Comparison of ENCODE assay signal across 21 mouse cellular contexts in genomic region chr2:62506441-62506840, GRCm38 (mm10). TPM values are rescaled to one million over a fixed set of nuclear protein-coding genes. Genes with fewer than 3 reads are reported as not detected.
A peak's percentile ranks its signal among the peaks of the same experiment; 100 is the strongest.
DNase-seq lines count a peak whose midpoint lies in the region; TF ChIP-seq lines count a peak whose summit lies in the region.
"Had no signal": no experiment of that assay in that cellular context is flagged by ENCODE, and none has a peak within 500 bp of the region (broad histone marks: within the 10 kb centered on the region; RNA-seq: fewer than 3 reads in every experiment).

No protein-coding gene starts in this region.

- peak overlapping the region; percentile 69 for H3K27ac ChIP-seq in left cerebral cortex, adult 2 months
- H3K27ac ChIP-seq in ES-E14 (ENCODE audit: insufficient read depth, low read depth, low read length, poor library complexity, severe bottlenecking) = no peak overlapping the region
- H3K27ac ChIP-seq: embryonic facial prominence, embryonic 10.5 days; embryonic facial prominence, embryonic 12.5 days had no signal

- TF ChIP-seq CTCF in left cerebral cortex, adult 2 months (IDR thresholded peaks at IDR 0.05) = no peak

- H3K36me3 ChIP-seq in ES-E14 (ENCODE audit: control insufficient read depth, insufficient read depth, low read length, poor library complexity, severe bottlenecking) = no peaks in the 10 kb centered on the region
- H3K36me3 ChIP-seq: embryonic facial prominence, embryonic 10.5 days; embryonic facial prominence, embryonic 12.5 days had no signal

- H3K4me1 ChIP-seq in ES-E14 (ENCODE audit: control insufficient read depth in 2 of 2, insufficient read depth in 2 of 2, low read length in 2 of 2, poor library complexity in 1 of 2) = no peaks in the 10 kb centered on the region
- H3K4me1 ChIP-seq: embryonic facial prominence, embryonic 10.5 days; embryonic facial prominence, embryonic 12.5 days had no signal

- in situ Hi-C loops in ES-E14 (cut with MboI; ENCODE audit: low sequenced_read_pairs in 2 of 2, unreplicated experiment in 2 of 2) = no loop called here

- no peak for DNase-seq in left cerebral cortex, adult 2 months (ENCODE audit: extremely low spot score in 1 of 2, low spot score in 2 of 2)
- no peak for DNase-seq in left cerebral cortex, postnatal 10 days (ENCODE audit: extremely low spot score in 1 of 2, low spot score in 2 of 2)
- DNase-seq in ES-E14 (ENCODE audit: low read depth, low spot score) (peak; percentile 47), ZHBTc4 (ENCODE audit: low read depth, low spot score) (peak; percentile 62)
- DNase-seq in heart, postnatal 25 days (ENCODE audit: low spot score) = no peak
- no peak for DNase-seq in layer of hippocampus, adult 11-12 months (ENCODE audit: low spot score)
- DNase-seq: adrenal gland, adult 2 months; adrenal gland, postnatal 10 days; adrenal gland, postnatal 25 days; cerebellum, adult 11 months; cerebellum, adult 18-20 months; cerebellum, adult 8-10 months; cerebellum, adult 9-11 months; cerebellum, postnatal 14 days; cerebellum, postnatal 36 days; forebrain, postnatal 0 days had no signal

- no peaks in the 10 kb centered on the region for H3K9me3 ChIP-seq in ES-E14 (ENCODE audit: control insufficient read depth, insufficient read depth, low read depth, low read length)
- H3K9me3 ChIP-seq: embryonic facial prominence, embryonic 10.5 days; embryonic facial prominence, embryonic 12.5 days; forebrain, embryonic 13.5 days had no signal

- no peak overlapping the region for H3K9ac ChIP-seq in ES-E14 (ENCODE audit: insufficient read depth, low read depth, low read length, poor library complexity, severe bottlenecking)
- H3K9ac ChIP-seq: embryonic facial prominence, embryonic 12.5 days; forebrain, embryonic 13.5 days; forebrain, postnatal 0 days had no signal

- intact Hi-C loops in left cerebral cortex, adult 2 months (cut with DNase I) = no loop called here
- intact Hi-C loops in left cerebral cortex, postnatal 10 days (cut with DNase I) = loop anchor here (10.0 kb wide), 1 partner anchor 118 kb away; no protein-coding TSS in a partner anchor
- intact Hi-C loops in heart, postnatal 25 days (cut with DNase I) = no loop called here

- H3K4me3 ChIP-seq in left cerebral cortex, adult 2 months = no peak overlapping the region
- H3K4me3 ChIP-seq in ES-E14 (ENCODE audit: insufficient read depth in 1 of 2, low read depth in 1 of 2, low read length in 2 of 2, poor library complexity in 1 of 2, severe bottlenecking in 1 of 2) = no peak overlapping the region
- H3K4me3 ChIP-seq: embryonic facial prominence, embryonic 10.5 days; embryonic facial prominence, embryonic 12.5 days; forebrain, embryonic 13.5 days had no signal

TF ChIP-seq in ES-E14, 5 proteins besides CTCF, POLR2A, EP300 and RAD21:
- TF ChIP-seq MAFK (IDR thresholded peaks at IDR 0.05; ENCODE audit: insufficient read depth, low read depth, low read length) (no peak), CHD2 (IDR thresholded peaks at IDR 0.05; ENCODE audit: low read depth, low read length) (no peak), ZC3H11A (IDR thresholded peaks at IDR 0.05; ENCODE audit: borderline replicate concordance, low read depth, low read length) (no peak), HCFC1 (IDR thresholded peaks at IDR 0.05; ENCODE audit: borderline replicate concordance, insufficient read depth, low read length) (no peak), ZNF384 (IDR thresholded peaks at IDR 0.05; ENCODE audit: low read depth, low read length) (peak; percentile 77)
TF ChIP-seq in ES-E14: peak in this region for 1.

RNA-seq across cellular contexts. Expression of gene Gcg, which starts 23.0 kb away (rescaled TPM):
- under 1 TPM in 1 of 2 experiments, not detected in 1; 0.50 TPM for total RNA-seq in left cerebral cortex, adult 2 months (2021)
- total RNA-seq in left cerebral cortex, postnatal 10 days (2021) = 1 to 10 TPM in 1 of 2 experiments, under 1 TPM in 1; 0.41 to 1.5 TPM
- not detected in 2 replicates for total RNA-seq in ES-E14 (2012; rRNA removed)
- total RNA-seq in heart, postnatal 25 days (2021) = not detected
- total RNA-seq: adrenal gland, adult 2 months; adrenal gland, postnatal 10 days; adrenal gland, postnatal 25 days; common myeloid progenitor, adult 5-6 weeks; MEL had no signal

Comparison
In these comparisons a context has a peak if more than half of its experiments do, and no peak if none do; other contexts are left out.
1. DNase-seq: peak in ES-E14 (single experiment) and ZHBTc4 (single experiment); none in left cerebral cortex, adult 2 months (0 of 2), left cerebral cortex, postnatal 10 days (0 of 2), heart, postnatal 25 days (single experiment) and layer of hippocampus, adult 11-12 months (single experiment).